Mouse (Mus musculus): ENCODE data around the gene Mipol1.
"Not testable (repeated sequence)": the region's sequence is repeated elsewhere in the genome, so short reads cannot be mapped to it uniquely, and the experiment has no call there.

Gene Mipol1

GRCm38 (mm10) chr12:57428767-57429166, 198.5 kb downstream of the Mipol1 start:
- no peak for DNase-seq

- DNase-seq, result not testable (repeated sequence)
Observed at GRCm38 (mm10) chr12:57436939-57437659, 206.9 kb downstream of the Mipol1 start.

- no peak for DNase-seq
Observed at GRCm38 (mm10) chr12:57444281-57444903, 214.2 kb downstream of the Mipol1 start.

- no peak for DNase-seq
Observed at GRCm38 (mm10) chr12:57447331-57447730, 217.1 kb downstream of the Mipol1 start.

- DNase-seq, result no peak
Observed at GRCm38 (mm10) chr12:57449299-57449698, 219.1 kb downstream of the Mipol1 start.

- no peak for DNase-seq
Observed at GRCm38 (mm10) chr12:57450017-57450583, 219.9 kb downstream of the Mipol1 start.

- DNase-seq, result no peak
Observed at GRCm38 (mm10) chr12:57456911-57457310, 226.7 kb downstream of the Mipol1 start.

GRCm38 (mm10) chr12:57457339-57457738, 227.1 kb downstream of the Mipol1 start:
- DNase-seq, result no peak

- DNase-seq, result no peak
Observed at GRCm38 (mm10) chr12:57464520-57465334, 234.5 kb downstream of the Mipol1 start.

GRCm38 (mm10) chr12:57471786-57472185, 241.6 kb downstream of the Mipol1 start:
- no peak for DNase-seq

GRCm38 (mm10) chr12:57476876-57477275, 246.6 kb downstream of the Mipol1 start:
- DNase-seq, result no peak

GRCm38 (mm10) chr12:57481823-57482222, 251.6 kb downstream of the Mipol1 start:
- no peak for DNase-seq

- DNase-seq, result no peak
Observed at GRCm38 (mm10) chr12:57496347-57497119, 266.3 kb downstream of the Mipol1 start.

- no peak for DNase-seq
Observed at GRCm38 (mm10) chr12:57500246-57500645, 270.0 kb downstream of the Mipol1 start.

- no peak for DNase-seq
Observed at GRCm38 (mm10) chr12:57505329-57505728, 275.1 kb downstream of the Mipol1 start.

GRCm38 (mm10) chr12:57508938-57509337, 278.7 kb downstream of the Mipol1 start:
- DNase-seq, result no peak

- no peak for DNase-seq
Observed at GRCm38 (mm10) chr12:57509726-57510125, 279.5 kb downstream of the Mipol1 start.

GRCm38 (mm10) chr12:57511127-57511526, 280.9 kb downstream of the Mipol1 start:
- DNase-seq, result no peak

- DNase-seq, result no peak
Observed at GRCm38 (mm10) chr12:57511560-57511959, 281.3 kb downstream of the Mipol1 start.

GRCm38 (mm10) chr12:57514552-57514951, 284.3 kb downstream of the Mipol1 start:
- no peak for DNase-seq

- no peak for DNase-seq
Observed at GRCm38 (mm10) chr12:57515702-57516377, 285.6 kb downstream of the Mipol1 start.

GRCm38 (mm10) chr12:57528335-57528734, 298.1 kb downstream of the Mipol1 start:
- DNase-seq, result no peak

Measured in cerebellum, adult 18-20 months (tissue).